Mouse (Mus musculus) liver, embryonic 14.5 days (tissue): ENCODE data around the gene Slc35f2. TPM values are rescaled to one million over a fixed set of nuclear protein-coding genes. Genes with fewer than 3 reads are reported as not detected.

Experiments used
- ATAC-seq: fragments of 200-750 bp; cut with Nextera tagmentation; 2 replicates; pipeline ENCODE4 v1.8.0; 2017; ENCODE audit warnings: moderate number of reproducible peaks, mild to moderate bottlenecking, moderate library complexity; ENCODE audit not compliant: insufficient read depth
- DNase-seq, 3 experiments: peaks; one replicate each; pipeline ENCODE4 v3.0.0-alpha.2; 2012 to 2013; ENCODE audit warnings: low read depth in 3 of 3, low spot score in 3 of 3
- H3K27ac ChIP-seq: fragments of 300-500 bp; sonication (generic); 2 replicates; pipeline ENCODE4 v1.5.1; 2014; ENCODE audit warnings: moderate library complexity, mild to moderate bottlenecking, control low read depth, inconsistent platforms
- H3K27me3 ChIP-seq: fragments of 300-500 bp; sonication (generic); 2 replicates; pipeline ENCODE4 v1.6.1; 2014; ENCODE audit warnings: mild to moderate bottlenecking, low read length, moderate library complexity; ENCODE audit not compliant: control insufficient read depth, insufficient read depth
- H3K36me3 ChIP-seq: fragments of 300-500 bp; sonication (generic); replicated peaks from 2 replicates; pipeline ENCODE4 v1.6.1; 2014; ENCODE audit warnings: low read depth; ENCODE audit not compliant: control insufficient read depth, insufficient read depth
- H3K4me1 ChIP-seq, 2 experiments: fragments of 200-500 bp in 1 of 2; fragments of 300-500 bp in 1 of 2; sonication (generic) in 1 of 2; replicated peaks; 2 replicates each; pipeline ENCODE4 v1.6.1; 2012 to 2014; ENCODE audit warnings: antibody characterized with exemption in 1 of 2, inconsistent platforms in 1 of 2, low read length in 1 of 2; ENCODE audit not compliant: control insufficient read depth in 2 of 2, insufficient read depth in 2 of 2
- H3K4me2 ChIP-seq: fragments of 300-500 bp; sonication (generic); 2 replicates; pipeline ENCODE4 v1.6.1; 2014; ENCODE audit warnings: low read depth, mild to moderate bottlenecking, control low read depth, moderate library complexity
- H3K4me3 ChIP-seq, 2 experiments: fragments of 200-500 bp in 1 of 2; fragments of 300-500 bp in 1 of 2; sonication (generic) in 1 of 2; 2 replicates each; pipeline ENCODE4 v1.5.1; 2012 to 2014; ENCODE audit warnings: low read depth in 2 of 2, low read length in 2 of 2, mild to moderate bottlenecking in 2 of 2, control low read depth in 1 of 2, inconsistent platforms in 1 of 2, moderate library complexity in 1 of 2; ENCODE audit not compliant: insufficient read depth in 1 of 2
- H3K9ac ChIP-seq: fragments of 300-500 bp; sonication (generic); replicated peaks from 2 replicates; pipeline ENCODE4 v1.6.1; 2014; ENCODE audit warnings: mild to moderate bottlenecking, control low read depth, moderate library complexity
- H3K9me3 ChIP-seq: fragments of 300-500 bp; sonication (generic); 2 replicates; pipeline ENCODE4 v1.6.1; 2016; ENCODE audit warnings: low read length, mixed read lengths; ENCODE audit not compliant: control insufficient read depth
- CTCF ChIP-seq: IDR thresholded peaks from 2 replicates; pipeline ENCODE4 v1.5.1; 2016; ENCODE audit warnings: antibody characterized with exemption, low read depth, control low read depth
- EP300 ChIP-seq: IDR thresholded peaks from 2 replicates; pipeline ENCODE4 v1.6.1; 2016; ENCODE audit warnings: antibody characterized with exemption, low read depth
- WGBS: fragments of 180-500 bp; shearing (Covaris S2); extraction: QIAGEN DNeasy Blood & Tissue Kit; methylation state at CpG from one replicate; pipeline ENCODE4 v1.1.7; 2014; ENCODE audit not compliant: insufficient replicate concordance; 5-methylcytosine and 5-hydroxymethylcytosine counted together
- polyA plus RNA-seq, 2 experiments: library from polyadenylated mRNA; depleted of rRNA in 1 of 2; stranded (reverse) in 1 of 2; unstranded in 1 of 2; fragments of >200 nt; fragmentation: Nextera tagmentation in 1 of 2; extraction: Ambion mirVana in 1 of 2; gene quantifications; 2 replicates each; pipeline versions ENCODE4 v1.2.1 to v1.2.3; 2012 to 2014

Gene Slc35f2
- polyA plus RNA-seq, 2 experiments: 0.14 to 0.26 TPM

DNA sequence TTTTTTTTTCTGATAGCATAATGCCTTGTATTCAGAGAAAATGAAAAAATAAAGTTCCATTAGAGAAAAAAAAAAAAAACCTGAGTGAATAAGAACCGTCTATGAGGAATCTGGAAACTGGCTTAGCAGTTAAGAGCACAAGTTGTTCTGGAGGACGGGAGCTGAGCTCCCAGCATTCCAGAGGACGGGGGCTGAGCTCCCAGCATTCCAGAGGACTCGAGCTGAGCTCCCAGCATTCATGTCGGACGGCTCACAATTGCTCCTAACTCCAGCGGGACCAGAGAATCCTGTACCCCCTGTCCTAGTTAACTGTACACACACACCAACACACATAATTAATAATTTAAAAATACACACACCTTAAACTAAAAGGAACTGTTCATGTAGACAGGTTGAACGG is 67.5 kb downstream of the Slc35f2 start:
- Histone ChIP-seq H3K4me3 (no peak overlapping the region), H3K27me3 (no peaks in the 10 kb centered on the region), H3K36me3 (no peaks in the 10 kb centered on the region), H3K9me3 (no peaks in the 10 kb centered on the region), H3K4me1 (no peaks in the 10 kb centered on the region), H3K4me2 (no peak overlapping the region), H3K9ac (no peak overlapping the region), H3K27ac (no peak overlapping the region)
- no peak for DNase-seq
- TF ChIP-seq CTCF (no peak), EP300 (no peak)
- 66% methylated on average over 8 of the region's 8 CpGs for WGBS
- ATAC-seq: no peak

DNA sequence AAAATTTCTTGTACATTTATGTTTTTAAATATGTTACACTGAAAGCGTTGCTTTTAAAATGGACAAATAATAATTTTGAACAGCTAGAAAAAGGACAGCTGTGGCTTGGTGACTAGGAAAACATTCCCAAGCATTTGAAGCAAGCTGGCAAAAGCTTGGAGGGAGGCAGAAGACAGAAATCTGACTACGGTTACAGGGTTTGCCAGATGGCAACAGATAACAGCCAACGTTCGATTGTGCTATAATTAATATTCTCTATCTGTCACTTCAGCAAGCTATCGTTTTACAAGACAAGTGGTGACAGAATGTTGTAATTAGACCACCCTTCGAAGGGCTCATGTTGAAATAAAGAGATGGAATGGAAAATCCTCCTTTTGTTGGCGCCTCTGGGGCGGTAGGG is 77.2 kb downstream of the Slc35f2 start:
- Histone ChIP-seq H3K9ac (no peak overlapping the region), H3K27me3 (no peaks in the 10 kb centered on the region), H3K9me3 (no peaks in the 10 kb centered on the region), H3K4me2 (no peak overlapping the region), H3K4me1 (no peaks in the 10 kb centered on the region), H3K4me3 (no peak overlapping the region), H3K27ac (no peak overlapping the region), H3K36me3 (no peaks in the 10 kb centered on the region)
- TF ChIP-seq CTCF: no peak
- TF ChIP-seq EP300: no peak
- 62% methylated on average over 8 of the region's 8 CpGs for WGBS
- DNase-seq (no peak), ATAC-seq (no peak)

GRCm38 (mm10) chr9:53849864-53850263 is 78.5 kb downstream of the Slc35f2 start, which contains the start of gene Sln:
TSS of gene Sln (plus strand) at chr9:53850164.
- Histone ChIP-seq H3K4me3 (no peak within 1 kb of the TSS), H3K9me3 (no peaks in the 10 kb centered on the region), H3K27ac (no peak within 1 kb of the TSS), H3K9ac (no peak within 1 kb of the TSS), H3K27me3 (no peaks in the 10 kb centered on the region), H3K4me1 (no peaks in the 10 kb centered on the region), H3K36me3 (no peaks in the 10 kb centered on the region), H3K4me2 (no peak within 1 kb of the TSS)
- ATAC-seq: no peak
- no peak for DNase-seq
- WGBS: 53% methylated on average over 4 of the region's 4 CpGs
- TF ChIP-seq CTCF (no peak), EP300 (no peak)

- Histone ChIP-seq H3K27ac (no peak overlapping the region), H3K4me3 (no peak overlapping the region), H3K4me1 (no peaks in the 10 kb centered on the region), H3K4me2 (no peak overlapping the region), H3K9ac (no peak overlapping the region), H3K36me3 (no peaks in the 10 kb centered on the region), H3K9me3 (no peaks in the 10 kb centered on the region), H3K27me3 (no peaks in the 10 kb centered on the region)
- ATAC-seq: no peak
- DNase-seq: no peak
- 65% methylated on average over 4 of the region's 4 CpGs for WGBS
- TF ChIP-seq EP300 (no peak), CTCF (no peak)
These were observed 80.8 kb downstream of the Slc35f2 start for GRCm38 (mm10) chr9:53852158-53852557.

DNA sequence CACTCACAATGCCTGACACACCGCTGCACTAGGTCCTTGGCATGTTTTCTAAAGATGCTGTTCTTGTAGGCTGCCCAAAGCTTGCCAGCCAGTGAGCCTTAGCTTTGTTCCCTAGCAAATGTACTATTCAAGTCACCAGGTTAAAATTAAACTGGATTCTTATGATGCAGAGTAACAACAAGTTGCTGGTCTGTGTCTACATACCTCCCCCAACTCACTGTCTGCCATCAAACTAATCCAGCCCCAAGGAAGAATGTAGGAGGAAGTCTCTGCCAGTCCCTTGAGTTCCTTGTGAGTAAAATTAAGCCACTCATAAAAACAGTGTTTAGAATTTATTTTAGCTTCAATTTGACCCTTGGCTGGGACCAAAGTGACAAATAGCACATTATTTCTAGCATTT is 82.3 kb downstream of the Slc35f2 start:
- ATAC-seq: no peak
- 41% methylated on average over 1 of the region's 1 CpGs for WGBS

More for the DNA sequence above, 82.3 kb downstream of the Slc35f2 start:
- DNase-seq: no peak
- Histone ChIP-seq H3K9me3 (no peaks in the 10 kb centered on the region), H3K4me3 (no peak overlapping the region), H3K4me2 (no peak overlapping the region), H3K36me3 (no peaks in the 10 kb centered on the region), H3K4me1 (no peaks in the 10 kb centered on the region), H3K27ac (no peak overlapping the region), H3K9ac (no peak overlapping the region), H3K27me3 (no peaks in the 10 kb centered on the region)
- TF ChIP-seq CTCF: no peak
- TF ChIP-seq EP300: no peak
